Mouse (Mus musculus) bone marrow, adult 2 months (tissue): ENCODE measurements around the gene Cited4.

Source experiments
- CTCF ChIP-seq: fragments of 200-500 bp; IDR thresholded peaks from 2 replicates; pipeline ENCODE4 v1.5.1; 2011; ENCODE audit warnings: low read length, control low read depth; ENCODE audit not compliant: control insufficient read depth, insufficient read depth
- POLR2A ChIP-seq: fragments of 200-500 bp; IDR thresholded peaks from 2 replicates; pipeline ENCODE4 v1.6.1; 2011; ENCODE audit warnings: low read depth, mild to moderate bottlenecking, control low read depth, low read length, borderline replicate concordance; ENCODE audit not compliant: control insufficient read depth

- no peak for TF ChIP-seq CTCF
- no peak for TF ChIP-seq POLR2A
These were observed 31.0 kb upstream of the Cited4 start for GRCm38 (mm10) chr4:120635351-120635750.
